Mouse (Mus musculus): ENCODE data around the gene Necab2. TPM values are rescaled to one million over a fixed set of nuclear protein-coding genes. Genes with fewer than 3 reads are reported as not detected.

The Necab2 gene
- polyA plus RNA-seq, 1 experiment = 14.8 TPM

- Histone ChIP-seq H3K27ac (ENCODE audit: control insufficient read depth, insufficient read depth, low read depth, low read length) (no peak overlapping the region), H3K4me1 (ENCODE audit: control insufficient read depth, insufficient read depth, low read length) (peaks cover 10% of the 10 kb centered on the region), H3K27me3 (ENCODE audit: control insufficient read depth, insufficient read depth, low read length) (no peaks in the 10 kb centered on the region), H3K36me3 (ENCODE audit: control insufficient read depth, insufficient read depth, low read length) (no peaks in the 10 kb centered on the region), H3K4me3 (ENCODE audit: control insufficient read depth, low read depth, low read length) (no peak overlapping the region)
- TF ChIP-seq POLR2A (IDR thresholded peaks at IDR 0.05; ENCODE audit: control insufficient read depth, low read depth, low read length) = no peak
- TF ChIP-seq CTCF (IDR thresholded peaks at IDR 0.05; ENCODE audit: control insufficient read depth, insufficient read depth, insufficient replicate concordance, low read depth, low read length) = no peak
These were observed 4.6 kb downstream of the Necab2 start for GRCm38 (mm10) chr8:119451131-119451530.

GRCm38 (mm10) chr8:119452919-119453318, 6.4 kb downstream of the Necab2 start:
- no peak for TF ChIP-seq POLR2A (IDR thresholded peaks at IDR 0.05; ENCODE audit: control insufficient read depth, low read depth, low read length)
- TF ChIP-seq CTCF (IDR thresholded peaks at IDR 0.05; ENCODE audit: control insufficient read depth, insufficient read depth, insufficient replicate concordance, low read depth, low read length) = no peak
- no peaks in the 10 kb centered on the region for H3K27me3 ChIP-seq (ENCODE audit: control insufficient read depth, insufficient read depth, low read length)
- no peak overlapping the region for H3K4me3 ChIP-seq (ENCODE audit: control insufficient read depth, low read depth, low read length)
- peaks cover 2% of the 10 kb centered on the region; the same call in 1 of the 2 replicates for H3K4me1 ChIP-seq (ENCODE audit: control insufficient read depth, insufficient read depth, low read length)
- H3K36me3 ChIP-seq (ENCODE audit: control insufficient read depth, insufficient read depth, low read length) = no peaks in the 10 kb centered on the region
- no peak overlapping the region for H3K27ac ChIP-seq (ENCODE audit: control insufficient read depth, insufficient read depth, low read depth, low read length)

DNA sequence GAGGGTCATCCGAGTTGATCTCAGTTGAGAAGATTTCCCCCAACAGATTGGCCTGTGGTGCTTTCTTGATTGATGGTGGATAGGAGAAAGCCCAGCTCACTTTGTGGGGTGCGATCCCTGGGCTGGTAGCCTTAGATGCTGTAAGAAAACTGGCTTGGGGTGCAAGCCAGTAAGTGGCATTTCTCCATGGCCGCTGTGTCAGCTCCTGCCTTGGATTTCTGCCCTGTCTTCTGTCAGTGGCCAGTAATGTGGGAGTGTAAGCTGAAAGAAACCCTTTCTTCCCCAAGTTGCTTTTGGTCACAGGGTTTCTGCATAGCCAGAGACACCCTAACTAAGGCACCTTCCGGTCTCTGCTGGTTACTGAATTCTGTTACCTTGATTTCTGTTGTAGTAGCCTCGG, 9.5 kb downstream of the Necab2 start:
- TF ChIP-seq POLR2A (IDR thresholded peaks at IDR 0.05; ENCODE audit: control insufficient read depth, low read depth, low read length) = no peak
- TF ChIP-seq CTCF (IDR thresholded peaks at IDR 0.05; ENCODE audit: control insufficient read depth, insufficient read depth, insufficient replicate concordance, low read depth, low read length) = no peak

DNA sequence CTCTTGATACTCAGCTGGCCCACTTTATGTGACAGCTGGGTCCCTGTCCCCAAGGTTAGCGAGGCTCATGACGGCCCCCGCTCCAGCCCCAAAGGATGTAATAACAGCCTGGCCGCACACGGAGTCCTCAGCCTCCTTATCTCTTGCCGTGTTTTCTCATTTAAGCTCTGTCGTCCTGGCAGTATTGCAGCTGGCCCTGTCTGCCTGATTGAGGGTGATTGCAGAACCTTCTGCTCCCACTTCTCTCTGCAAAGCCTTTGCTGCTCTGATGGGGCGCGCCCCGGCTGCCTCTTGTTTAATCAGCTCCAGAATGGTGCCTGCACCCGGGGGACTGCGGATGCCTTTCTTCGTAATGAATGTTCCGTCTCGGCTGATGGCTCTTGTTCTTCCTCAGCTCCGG, 13.2 kb downstream of the Necab2 start:
- Histone ChIP-seq H3K4me3 (ENCODE audit: control insufficient read depth, low read depth, low read length) (no peak overlapping the region), H3K4me1 (ENCODE audit: control insufficient read depth, insufficient read depth, low read length) (peaks cover 3% of the 10 kb centered on the region; the same call in 1 of the 2 replicates), H3K27ac (ENCODE audit: control insufficient read depth, insufficient read depth, low read depth, low read length) (no peak overlapping the region), H3K36me3 (ENCODE audit: control insufficient read depth, insufficient read depth, low read length) (no peaks in the 10 kb centered on the region), H3K27me3 (ENCODE audit: control insufficient read depth, insufficient read depth, low read length) (no peaks in the 10 kb centered on the region)
- TF ChIP-seq CTCF (IDR thresholded peaks at IDR 0.05; ENCODE audit: control insufficient read depth, insufficient read depth, insufficient replicate concordance, low read depth, low read length) (no peak), POLR2A (IDR thresholded peaks at IDR 0.05; ENCODE audit: control insufficient read depth, low read depth, low read length) (no peak)

More for the DNA sequence above, 9.5 kb downstream of the Necab2 start:
- Histone ChIP-seq H3K27me3 (ENCODE audit: control insufficient read depth, insufficient read depth, low read length) (no peaks in the 10 kb centered on the region), H3K4me1 (ENCODE audit: control insufficient read depth, insufficient read depth, low read length) (peaks cover 2% of the 10 kb centered on the region; the same call in 1 of the 2 replicates), H3K36me3 (ENCODE audit: control insufficient read depth, insufficient read depth, low read length) (no peaks in the 10 kb centered on the region), H3K4me3 (ENCODE audit: control insufficient read depth, low read depth, low read length) (no peak overlapping the region), H3K27ac (ENCODE audit: control insufficient read depth, insufficient read depth, low read depth, low read length) (no peak overlapping the region)

GRCm38 (mm10) chr8:119461356-119461755, 14.8 kb downstream of the Necab2 start:
- Histone ChIP-seq H3K27me3 (ENCODE audit: control insufficient read depth, insufficient read depth, low read length) (no peaks in the 10 kb centered on the region), H3K4me1 (ENCODE audit: control insufficient read depth, insufficient read depth, low read length) (peaks cover 19% of the 10 kb centered on the region), H3K4me3 (ENCODE audit: control insufficient read depth, low read depth, low read length) (no peak overlapping the region), H3K27ac (ENCODE audit: control insufficient read depth, insufficient read depth, low read depth, low read length) (no peak overlapping the region), H3K36me3 (ENCODE audit: control insufficient read depth, insufficient read depth, low read length) (no peaks in the 10 kb centered on the region)
- TF ChIP-seq POLR2A (IDR thresholded peaks at IDR 0.05; ENCODE audit: control insufficient read depth, low read depth, low read length) = no peak
- TF ChIP-seq CTCF (IDR thresholded peaks at IDR 0.05; ENCODE audit: control insufficient read depth, insufficient read depth, insufficient replicate concordance, low read depth, low read length) = no peak

GRCm38 (mm10) chr8:119463709-119464108, 17.2 kb downstream of the Necab2 start:
- Histone ChIP-seq H3K4me3 (ENCODE audit: control insufficient read depth, low read depth, low read length) (no peak overlapping the region), H3K27ac (ENCODE audit: control insufficient read depth, insufficient read depth, low read depth, low read length) (no peak overlapping the region), H3K27me3 (ENCODE audit: control insufficient read depth, insufficient read depth, low read length) (no peaks in the 10 kb centered on the region), H3K4me1 (ENCODE audit: control insufficient read depth, insufficient read depth, low read length) (peaks cover 27% of the 10 kb centered on the region), H3K36me3 (ENCODE audit: control insufficient read depth, insufficient read depth, low read length) (no peaks in the 10 kb centered on the region)
- no peak for TF ChIP-seq CTCF (IDR thresholded peaks at IDR 0.05; ENCODE audit: control insufficient read depth, insufficient read depth, insufficient replicate concordance, low read depth, low read length)
- no peak for TF ChIP-seq POLR2A (IDR thresholded peaks at IDR 0.05; ENCODE audit: control insufficient read depth, low read depth, low read length)

DNA sequence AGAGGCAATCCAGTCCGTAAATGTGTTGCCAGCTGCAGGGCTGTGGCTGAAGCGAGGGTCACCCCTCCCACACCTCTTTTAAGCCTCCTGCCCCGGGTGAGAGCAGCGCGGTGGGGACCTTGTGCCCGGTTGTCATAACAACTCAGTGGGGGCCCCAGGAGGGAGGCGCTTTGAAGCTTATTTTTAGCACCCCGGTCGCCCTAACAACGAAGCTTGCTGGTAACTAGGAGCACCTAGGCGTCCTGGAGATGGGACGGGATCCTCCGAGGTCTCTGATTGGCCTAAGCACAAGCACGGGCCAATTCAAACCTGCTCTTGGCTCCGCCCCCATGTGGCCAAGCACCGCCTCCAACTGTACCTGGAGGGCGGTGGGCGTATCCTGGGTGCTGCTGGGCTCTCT, 19.6 kb downstream of the Necab2 start:
- H3K27ac ChIP-seq (ENCODE audit: control insufficient read depth, insufficient read depth, low read depth, low read length) = peak overlapping the region; percentile 82; the same call in 1 of the 2 replicates

More for the DNA sequence above, 19.6 kb downstream of the Necab2 start:
- peaks cover 27% of the 10 kb centered on the region for H3K4me1 ChIP-seq (ENCODE audit: control insufficient read depth, insufficient read depth, low read length)
- peak overlapping the region; percentile 48 for H3K4me3 ChIP-seq (ENCODE audit: control insufficient read depth, low read depth, low read length)
- no peaks in the 10 kb centered on the region for H3K36me3 ChIP-seq (ENCODE audit: control insufficient read depth, insufficient read depth, low read length)
- peak; percentile 65; the same call in 1 of the 2 replicates for TF ChIP-seq POLR2A (IDR thresholded peaks at IDR 0.05; ENCODE audit: control insufficient read depth, low read depth, low read length)
- no peak for TF ChIP-seq CTCF (IDR thresholded peaks at IDR 0.05; ENCODE audit: control insufficient read depth, insufficient read depth, insufficient replicate concordance, low read depth, low read length)
- H3K27me3 ChIP-seq (ENCODE audit: control insufficient read depth, insufficient read depth, low read length) = no peaks in the 10 kb centered on the region
